Mouse (Mus musculus) small intestine, adult 2 months (tissue): ENCODE measurements at regions not wholly inside any gene's neighbourhood (a gene's known extent, or its start where the extent isn't known, plus 50 kb on each side); places are given as distances from the start of the nearest gene placed in this dataset.

ENCODE experiments used
- H3K27ac ChIP-seq: fragments of 200-500 bp; 2 replicates; pipeline ENCODE4 v1.5.1; 2012; ENCODE audit warnings: low read depth, low read length, control low read depth, inconsistent platforms; ENCODE audit not compliant: insufficient read depth
- H3K27me3 ChIP-seq: fragments of 200-500 bp; 2 replicates; pipeline ENCODE4 v1.6.1; 2012; ENCODE audit warnings: mild to moderate bottlenecking, moderate library complexity, low read length, inconsistent platforms; ENCODE audit not compliant: control insufficient read depth, insufficient read depth
- H3K36me3 ChIP-seq: fragments of 200-500 bp; 2 replicates; pipeline ENCODE4 v1.6.1; 2012; ENCODE audit warnings: mild to moderate bottlenecking, low read length, control low read depth, inconsistent platforms; ENCODE audit not compliant: control insufficient read depth, insufficient read depth
- H3K4me1 ChIP-seq: fragments of 200-500 bp; 2 replicates; pipeline ENCODE4 v1.6.1; 2012; ENCODE audit warnings: low read length, inconsistent platforms, mixed read lengths; ENCODE audit not compliant: control insufficient read depth, insufficient read depth, insufficient read length
- H3K4me3 ChIP-seq: fragments of 200-500 bp; 2 replicates; pipeline ENCODE4 v1.5.1; 2012; ENCODE audit warnings: low read depth, mild to moderate bottlenecking, control low read depth, inconsistent platforms, low read length, moderate library complexity
- CTCF ChIP-seq: fragments of 200-500 bp; IDR thresholded peaks from 2 replicates; pipeline ENCODE4 v1.5.1; 2012; ENCODE audit warnings: low read depth, mild to moderate bottlenecking, control low read depth, inconsistent platforms, low read length, moderate library complexity, mixed read lengths; ENCODE audit not compliant: insufficient replicate concordance, insufficient read length; ENCODE audit errors: extremely low read depth
- POLR2A ChIP-seq: fragments of 200-500 bp; IDR thresholded peaks from 2 replicates; pipeline ENCODE4 v1.6.1; 2012; ENCODE audit warnings: low read depth, mild to moderate bottlenecking, control low read depth, inconsistent platforms, low read length, moderate library complexity
- WGBS: fragments of 180-500 bp; shearing (Covaris S2); methylation state at CpG from one replicate; pipeline ENCODE4 v1.1.7; 2018; 5-methylcytosine and 5-hydroxymethylcytosine counted together

- Histone ChIP-seq H3K36me3 (no peaks in the 10 kb centered on the region), H3K4me3 (no peak overlapping the region), H3K27ac (no peak overlapping the region), H3K27me3 (no peaks in the 10 kb centered on the region), H3K4me1 (no peaks in the 10 kb centered on the region)
- WGBS: 91% methylated on average over 2 of the region's 2 CpGs
- TF ChIP-seq CTCF: no peak
- TF ChIP-seq POLR2A: no peak
Measured at GRCm38 (mm10) chr5:133124223-133124622, 581.1 kb upstream of the Auts2 start.

- WGBS: 95% methylated on average over 4 of the region's 4 CpGs
- no peaks in the 10 kb centered on the region for H3K36me3 ChIP-seq
- no peaks in the 10 kb centered on the region for H3K4me1 ChIP-seq
- no peak overlapping the region for H3K27ac ChIP-seq
- H3K27me3 ChIP-seq: no peaks in the 10 kb centered on the region
- H3K4me3 ChIP-seq: no peak overlapping the region
- TF ChIP-seq CTCF: no peak
- TF ChIP-seq POLR2A: no peak
Measured at GRCm38 (mm10) chr5:133113946-133114345, 570.8 kb upstream of the Auts2 start.

GRCm38 (mm10) chr5:133113183-133113582, 570.0 kb upstream of the Auts2 start:
- H3K27ac ChIP-seq: no peak overlapping the region
- no peaks in the 10 kb centered on the region for H3K4me1 ChIP-seq
- WGBS: 33% methylated on average over 2 of the region's 2 CpGs
- H3K36me3 ChIP-seq: no peaks in the 10 kb centered on the region
- no peaks in the 10 kb centered on the region for H3K27me3 ChIP-seq
- H3K4me3 ChIP-seq: no peak overlapping the region
- TF ChIP-seq CTCF (no peak), POLR2A (no peak)

GRCm38 (mm10) chr5:133106691-133107354, 563.7 kb upstream of the Auts2 start:
- WGBS: 30% methylated on average over 8 of the region's 8 CpGs
- TF ChIP-seq CTCF: no peak
- no peak for TF ChIP-seq POLR2A
- Histone ChIP-seq H3K4me1 (no peaks in the 10 kb centered on the region), H3K36me3 (no peaks in the 10 kb centered on the region), H3K27me3 (no peaks in the 10 kb centered on the region), H3K27ac (no peak overlapping the region), H3K4me3 (no peak overlapping the region)

GRCm38 (mm10) chr5:133096340-133096739, 553.2 kb upstream of the Auts2 start:
- H3K27me3 ChIP-seq: no peaks in the 10 kb centered on the region
- H3K27ac ChIP-seq: no peak overlapping the region
- no peaks in the 10 kb centered on the region for H3K36me3 ChIP-seq
- TF ChIP-seq POLR2A (no peak), CTCF (no peak)
- no peaks in the 10 kb centered on the region for H3K4me1 ChIP-seq
- WGBS: 73% methylated on average over 1 of the region's 1 CpGs
- H3K4me3 ChIP-seq: no peak overlapping the region

- TF ChIP-seq POLR2A: no peak
- no peak for TF ChIP-seq CTCF
- H3K36me3 ChIP-seq: no peaks in the 10 kb centered on the region
- no peak overlapping the region for H3K4me3 ChIP-seq
- H3K27me3 ChIP-seq: no peaks in the 10 kb centered on the region
- no peaks in the 10 kb centered on the region for H3K4me1 ChIP-seq
- WGBS: 45% methylated on average over 1 of the region's 1 CpGs
- H3K27ac ChIP-seq: no peak overlapping the region
Measured at GRCm38 (mm10) chr5:133084859-133085258, 541.7 kb upstream of the Auts2 start.

- Histone ChIP-seq H3K27ac (no peak overlapping the region), H3K4me1 (no peaks in the 10 kb centered on the region), H3K27me3 (no peaks in the 10 kb centered on the region), H3K4me3 (no peak overlapping the region), H3K36me3 (no peaks in the 10 kb centered on the region)
- TF ChIP-seq CTCF (no peak), POLR2A (no peak)
- WGBS: 83% methylated on average over 2 of the region's 2 CpGs
Measured at GRCm38 (mm10) chr5:133080751-133081150, 537.6 kb upstream of the Auts2 start.

- Histone ChIP-seq H3K4me1 (no peaks in the 10 kb centered on the region), H3K4me3 (no peak overlapping the region), H3K27me3 (no peaks in the 10 kb centered on the region), H3K27ac (no peak overlapping the region), H3K36me3 (no peaks in the 10 kb centered on the region)
- 79% methylated on average over 3 of the region's 3 CpGs for WGBS
- TF ChIP-seq CTCF (no peak), POLR2A (no peak)
Measured at GRCm38 (mm10) chr5:133078916-133079315, 535.8 kb upstream of the Auts2 start.
